Mouse (Mus musculus): ENCODE data around the gene Exoc6b.

- no peak for TF ChIP-seq CTCF (IDR thresholded peaks at IDR 0.05; ENCODE audit: low read depth)
- TF ChIP-seq EP300 (optimal IDR thresholded peaks at IDR 0.05), result no peak
These were observed 122.7 kb downstream of the Exoc6b start for GRCm38 (mm10) chr6:84946569-84946968.

All from stomach, postnatal 0 days (tissue).